Mouse (Mus musculus): ENCODE data around the gene Espl1. TPM values are rescaled to one million over a fixed set of nuclear protein-coding genes. Genes with fewer than 3 reads are reported as not detected.

Gene Espl1
- total RNA-seq, 1 experiment from 2014 or later = 0.76 TPM

GRCm38 (mm10) chr15:102270274-102270960 lies 25.6 kb upstream of the Espl1 start, which contains the start of gene Gm9918:
Gm9918 (plus strand) TSS chr15:102270563.
- no peak for ATAC-seq (replicated peaks; ENCODE audit: insufficient number of reproducible peaks, low FRiP score, low TSS enrichment, poor library complexity, severe bottlenecking)

GRCm38 (mm10) chr15:102271441-102271840 lies 24.6 kb upstream of the Espl1 start:
- ATAC-seq (replicated peaks; ENCODE audit: insufficient number of reproducible peaks, low FRiP score, low TSS enrichment, poor library complexity, severe bottlenecking) = no peak

GRCm38 (mm10) chr15:102273982-102274716 lies 21.9 kb upstream of the Espl1 start:
- no peak for ATAC-seq (replicated peaks; ENCODE audit: insufficient number of reproducible peaks, low FRiP score, low TSS enrichment, poor library complexity, severe bottlenecking)

GRCm38 (mm10) chr15:102278726-102279091 lies 17.4 kb upstream of the Espl1 start:
- ATAC-seq (replicated peaks; ENCODE audit: insufficient number of reproducible peaks, low FRiP score, low TSS enrichment, poor library complexity, severe bottlenecking) = no peak

GRCm38 (mm10) chr15:102279092-102279782 lies 16.8 kb upstream of the Espl1 start, which contains the start of gene Mfsd5:
Mfsd5 (plus strand) TSS chr15:102279454.
- peak; percentile 79 for ATAC-seq (replicated peaks; ENCODE audit: insufficient number of reproducible peaks, low FRiP score, low TSS enrichment, poor library complexity, severe bottlenecking)

GRCm38 (mm10) chr15:102279783-102280520 lies 16.1 kb upstream of the Espl1 start:
- ATAC-seq (replicated peaks; ENCODE audit: insufficient number of reproducible peaks, low FRiP score, low TSS enrichment, poor library complexity, severe bottlenecking) = peak; percentile 4; the same call in 1 of the 2 replicates

GRCm38 (mm10) chr15:102280623-102281022 lies 15.4 kb upstream of the Espl1 start:
- no peak for ATAC-seq (replicated peaks; ENCODE audit: insufficient number of reproducible peaks, low FRiP score, low TSS enrichment, poor library complexity, severe bottlenecking)

GRCm38 (mm10) chr15:102282463-102283292 lies 13.4 kb upstream of the Espl1 start:
- no peak for ATAC-seq (replicated peaks; ENCODE audit: insufficient number of reproducible peaks, low FRiP score, low TSS enrichment, poor library complexity, severe bottlenecking)

- no peak for ATAC-seq (replicated peaks; ENCODE audit: insufficient number of reproducible peaks, low FRiP score, low TSS enrichment, poor library complexity, severe bottlenecking)
Observed at GRCm38 (mm10) chr15:102283648-102284047, 12.4 kb upstream of the Espl1 start.

GRCm38 (mm10) chr15:102287395-102287794 lies 8.7 kb upstream of the Espl1 start:
- ATAC-seq (replicated peaks; ENCODE audit: insufficient number of reproducible peaks, low FRiP score, low TSS enrichment, poor library complexity, severe bottlenecking) = 0 out of 2 replicates have a peak, but pooled peaks have one; percentile 66

- ATAC-seq (replicated peaks; ENCODE audit: insufficient number of reproducible peaks, low FRiP score, low TSS enrichment, poor library complexity, severe bottlenecking) = no peak
Observed at GRCm38 (mm10) chr15:102296368-102297006, 421 bp downstream of the Espl1 start.

- ATAC-seq (replicated peaks; ENCODE audit: insufficient number of reproducible peaks, low FRiP score, low TSS enrichment, poor library complexity, severe bottlenecking) = no peak
Observed at GRCm38 (mm10) chr15:102302542-102302941, 6.5 kb downstream of the Espl1 start.

GRCm38 (mm10) chr15:102308717-102309116 lies 12.7 kb downstream of the Espl1 start:
- no peak for ATAC-seq (replicated peaks; ENCODE audit: insufficient number of reproducible peaks, low FRiP score, low TSS enrichment, poor library complexity, severe bottlenecking)

GRCm38 (mm10) chr15:102310074-102310845 lies 14.2 kb downstream of the Espl1 start:
- no peak for ATAC-seq (replicated peaks; ENCODE audit: insufficient number of reproducible peaks, low FRiP score, low TSS enrichment, poor library complexity, severe bottlenecking)

GRCm38 (mm10) chr15:102311489-102311888 lies 15.4 kb downstream of the Espl1 start:
- ATAC-seq (replicated peaks; ENCODE audit: insufficient number of reproducible peaks, low FRiP score, low TSS enrichment, poor library complexity, severe bottlenecking) = peak; percentile 66; the same call in 1 of the 2 replicates

GRCm38 (mm10) chr15:102315292-102315691 lies 19.2 kb downstream of the Espl1 start:
- ATAC-seq (replicated peaks; ENCODE audit: insufficient number of reproducible peaks, low FRiP score, low TSS enrichment, poor library complexity, severe bottlenecking) = no peak

GRCm38 (mm10) chr15:102316263-102316662 lies 20.2 kb downstream of the Espl1 start:
- peak; percentile 88 for ATAC-seq (replicated peaks; ENCODE audit: insufficient number of reproducible peaks, low FRiP score, low TSS enrichment, poor library complexity, severe bottlenecking)

All from monocyte, adult 5-6 weeks (primary cell).